Mouse (Mus musculus) kidney, adult 2 months (tissue): ENCODE results near the gene Hip1.

ENCODE experiments used
- CTCF ChIP-seq: fragments of 200-500 bp; conservative IDR thresholded peaks from 2 replicates; pipeline ENCODE4 v1.5.1; 2011; ENCODE audit warnings: low read depth, mild to moderate bottlenecking, control low read depth, low read length, moderate library complexity, mixed read lengths; ENCODE audit not compliant: insufficient read depth, insufficient read length
- POLR2A ChIP-seq: fragments of 200-500 bp; IDR thresholded peaks from one replicate; pipeline ENCODE4 v1.6.1; 2011; ENCODE audit warnings: low read depth, low read length, control low read depth

- TF ChIP-seq POLR2A (no peak), CTCF (peak; percentile 95)
Observed at GRCm38 (mm10) chr5:135400244-135400643, 144.7 kb downstream of the Hip1 start.
